Mouse (Mus musculus) ES-Bruce4 (cell line): ENCODE measurements at regions not wholly inside any gene's neighbourhood (a gene's known extent, or its start where the extent isn't known, plus 50 kb on each side); places are given as distances from the start of the nearest gene placed in this dataset.

Experiments
- CTCF ChIP-seq: IDR thresholded peaks from one replicate; pipeline ENCODE4 v1.8.1; 2011; ENCODE audit warnings: low read depth, low read length
- EP300 ChIP-seq: IDR thresholded peaks from 2 replicates; pipeline ENCODE4 v1.6.1; 2011; ENCODE audit warnings: low read depth, low read length; ENCODE audit not compliant: insufficient read depth
- POLR2A ChIP-seq: IDR thresholded peaks from one replicate; pipeline ENCODE4 v1.8.1; 2011; ENCODE audit warnings: low read length; ENCODE audit not compliant: insufficient read depth

- TF ChIP-seq CTCF (no peak), EP300 (no peak), POLR2A (no peak)
Observed at GRCm38 (mm10) chr16:19203681-19204080, 110.2 kb downstream of the Olfr164 start.
